Mouse (Mus musculus) heart, embryonic 16.5 days (tissue): ENCODE results near the gene Jph3. TPM values are rescaled to one million over a fixed set of nuclear protein-coding genes. Genes with fewer than 3 reads are reported as not detected.
A peak's percentile ranks its signal among the peaks of the same experiment; 100 is the strongest.

Experiments
- ATAC-seq: fragments of 200-750 bp; cut with Nextera tagmentation; replicated peaks from 2 replicates; pipeline ENCODE4 v1.8.0; 2017; ENCODE audit warnings: moderate number of reproducible peaks; ENCODE audit not compliant: insufficient read depth, low FRiP score; ENCODE audit errors: extremely low read depth
- H3K27ac ChIP-seq: fragments of 300-500 bp; sonication (generic); 2 replicates; pipeline ENCODE4 v1.5.1; 2014; ENCODE audit warnings: mild to moderate bottlenecking, low read length, control low read depth, moderate library complexity
- H3K27me3 ChIP-seq: fragments of 300-500 bp; sonication (generic); 2 replicates; pipeline ENCODE4 v1.6.1; 2014; ENCODE audit warnings: low read length, mixed read lengths; ENCODE audit not compliant: control insufficient read depth, insufficient read depth
- H3K36me3 ChIP-seq: fragments of 300-500 bp; sonication (generic); 2 replicates; pipeline ENCODE4 v1.6.1; 2014; ENCODE audit not compliant: control insufficient read depth, insufficient read depth
- H3K4me1 ChIP-seq: fragments of 300-500 bp; sonication (generic); 2 replicates; pipeline ENCODE4 v1.6.1; 2014; ENCODE audit warnings: low read length, mixed read lengths; ENCODE audit not compliant: control insufficient read depth, insufficient read depth
- H3K4me2 ChIP-seq: fragments of 300-500 bp; sonication (generic); 2 replicates; pipeline ENCODE4 v1.6.1; 2014; ENCODE audit warnings: low read depth, mild to moderate bottlenecking, control low read depth, low read length
- H3K4me3 ChIP-seq: fragments of 300-500 bp; sonication (generic); 2 replicates; pipeline ENCODE4 v1.5.1; 2014; ENCODE audit warnings: mild to moderate bottlenecking, control low read depth, low read length
- H3K9ac ChIP-seq: fragments of 300-500 bp; sonication (generic); 2 replicates; pipeline ENCODE4 v1.6.1; 2014; ENCODE audit warnings: low read length, control low read depth
- H3K9me3 ChIP-seq: fragments of 300-500 bp; sonication (generic); replicated peaks from 2 replicates; pipeline ENCODE4 v1.6.1; 2016; ENCODE audit warnings: low read length; ENCODE audit not compliant: control insufficient read depth
- WGBS: fragments of 180-500 bp; shearing (Covaris S2); extraction: QIAGEN DNeasy Blood & Tissue Kit; methylation state at CpG from one replicate; pipeline ENCODE4 v1.1.7; 2014; 5-methylcytosine and 5-hydroxymethylcytosine counted together
- polyA plus RNA-seq: library from polyadenylated mRNA; unstranded; fragments of >200 nt; fragmentation: Nextera tagmentation; extraction: Ambion mirVana; gene quantifications from 2 replicates; pipeline ENCODE4 v1.2.1, GENCODE M21; 2015

Jph3 gene
- polyA plus RNA-seq, 1 experiment from 2014 or later, result 0.21 TPM

- Histone ChIP-seq H3K4me1 (peaks cover 18% of the 10 kb centered on the region), H3K9ac (peak overlapping the region; percentile 68), H3K36me3 (no peaks in the 10 kb centered on the region), H3K27ac (peak overlapping the region; percentile 94), H3K27me3 (no peaks in the 10 kb centered on the region), H3K9me3 (no peaks in the 10 kb centered on the region), H3K4me3 (no peak overlapping the region), H3K4me2 (peak overlapping the region; percentile 43)
- WGBS, result 26% methylated on average over 10 of the region's 10 CpGs
- peak; percentile 95 for ATAC-seq
Observed at GRCm38 (mm10) chr8:121786542-121786941, 57.1 kb downstream of the Jph3 start.

DNA sequence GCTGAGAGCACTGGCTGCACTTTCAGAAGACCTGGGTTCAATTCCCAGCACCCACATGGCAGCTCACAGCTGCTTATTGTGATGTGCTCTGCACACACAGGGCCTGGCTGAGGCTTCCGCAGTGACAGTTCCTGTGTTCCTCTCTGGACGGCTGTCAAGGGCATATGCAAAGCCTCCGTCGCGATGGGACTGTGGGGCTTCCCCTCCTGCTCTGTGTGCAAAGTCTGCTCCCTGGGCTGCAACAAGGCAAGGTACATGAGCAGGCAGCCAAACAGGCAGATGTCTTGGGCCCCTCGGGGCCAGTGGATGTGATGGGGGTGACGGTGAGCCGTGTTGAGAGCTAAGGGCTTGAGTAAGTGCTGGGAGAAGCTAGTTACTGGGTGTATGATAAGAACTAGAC, 59.4 kb downstream of the Jph3 start:
- Histone ChIP-seq H3K4me3 (no peak overlapping the region), H3K4me2 (no peak overlapping the region), H3K4me1 (peaks cover 26% of the 10 kb centered on the region), H3K9ac (no peak overlapping the region), H3K27me3 (no peaks in the 10 kb centered on the region), H3K9me3 (no peaks in the 10 kb centered on the region), H3K27ac (no peak overlapping the region), H3K36me3 (no peaks in the 10 kb centered on the region)
- ATAC-seq, result no peak
- 67% methylated on average over 8 of the region's 8 CpGs for WGBS

DNA sequence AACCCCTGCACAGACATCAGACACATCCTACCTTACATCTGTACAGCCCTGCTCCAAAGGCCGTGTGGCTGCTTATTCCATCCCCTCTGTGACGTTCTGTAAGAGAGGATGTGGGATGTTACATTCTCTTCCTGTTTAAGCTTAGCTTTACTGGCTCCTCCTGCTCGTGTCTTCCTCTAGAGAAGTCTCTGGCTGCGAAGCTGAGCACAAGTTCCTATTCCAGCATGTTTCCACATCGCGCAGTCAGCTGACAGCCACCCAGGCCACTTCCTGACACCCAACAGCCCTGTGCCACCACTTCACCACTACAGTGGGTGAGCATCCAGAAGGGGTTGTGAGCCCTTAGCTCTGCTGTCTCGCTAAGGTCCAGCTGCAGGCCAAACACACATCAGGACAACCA, 62.7 kb downstream of the Jph3 start:
- 61% methylated on average over 7 of the region's 7 CpGs for WGBS
- Histone ChIP-seq H3K4me3 (no peak overlapping the region), H3K4me1 (peaks cover 10% of the 10 kb centered on the region; the same call in 1 of the 2 replicates), H3K9me3 (no peaks in the 10 kb centered on the region), H3K4me2 (no peak overlapping the region), H3K36me3 (peaks cover 2% of the 10 kb centered on the region; the same call in 1 of the 2 replicates), H3K27ac (peak overlapping the region; percentile 20; the same call in 1 of the 2 replicates), H3K27me3 (no peaks in the 10 kb centered on the region), H3K9ac (no peak overlapping the region)
- no peak for ATAC-seq

- Histone ChIP-seq H3K9ac (no peak overlapping the region), H3K27ac (peak overlapping the region; percentile 20; the same call in 1 of the 2 replicates), H3K9me3 (no peaks in the 10 kb centered on the region), H3K4me1 (peaks cover 11% of the 10 kb centered on the region), H3K4me2 (no peak overlapping the region), H3K36me3 (peaks cover 2% of the 10 kb centered on the region; the same call in 1 of the 2 replicates), H3K27me3 (no peaks in the 10 kb centered on the region), H3K4me3 (no peak overlapping the region)
- 0 out of 2 replicates have a peak, but pooled peaks have one; percentile 46 for ATAC-seq
- 47% methylated on average over 4 of the region's 4 CpGs for WGBS
Observed at GRCm38 (mm10) chr8:121792627-121793026, 63.2 kb downstream of the Jph3 start.

DNA sequence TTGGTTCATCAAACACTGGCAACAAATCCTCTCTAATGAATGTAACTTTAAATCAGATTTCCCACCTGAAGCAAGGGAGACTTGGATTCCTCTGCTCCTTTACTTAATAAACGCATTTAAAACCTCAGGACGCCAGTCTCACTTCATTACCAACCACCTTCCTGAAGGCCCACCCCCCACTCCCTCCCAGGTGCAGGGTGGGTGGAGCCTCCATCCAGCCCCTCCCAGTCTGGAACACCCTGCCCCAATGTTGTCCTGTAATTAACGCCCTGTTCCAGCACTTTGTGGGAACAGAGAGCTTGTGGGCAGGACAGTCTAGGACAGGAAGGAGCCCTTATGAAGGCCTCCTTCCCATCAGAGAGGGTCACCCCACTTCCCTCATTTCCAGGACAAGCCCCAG, 64.7 kb downstream of the Jph3 start:
- H3K27me3 ChIP-seq, result no peaks in the 10 kb centered on the region
- no peak overlapping the region for H3K4me3 ChIP-seq
- H3K9me3 ChIP-seq, result no peaks in the 10 kb centered on the region
- peaks cover 5% of the 10 kb centered on the region; the same call in 1 of the 2 replicates for H3K36me3 ChIP-seq
- ATAC-seq, result no peak
- no peak overlapping the region for H3K4me2 ChIP-seq
- peaks cover 22% of the 10 kb centered on the region for H3K4me1 ChIP-seq
- H3K9ac ChIP-seq, result no peak overlapping the region
- no peak overlapping the region for H3K27ac ChIP-seq
- 42% methylated on average over 3 of the region's 3 CpGs for WGBS

DNA sequence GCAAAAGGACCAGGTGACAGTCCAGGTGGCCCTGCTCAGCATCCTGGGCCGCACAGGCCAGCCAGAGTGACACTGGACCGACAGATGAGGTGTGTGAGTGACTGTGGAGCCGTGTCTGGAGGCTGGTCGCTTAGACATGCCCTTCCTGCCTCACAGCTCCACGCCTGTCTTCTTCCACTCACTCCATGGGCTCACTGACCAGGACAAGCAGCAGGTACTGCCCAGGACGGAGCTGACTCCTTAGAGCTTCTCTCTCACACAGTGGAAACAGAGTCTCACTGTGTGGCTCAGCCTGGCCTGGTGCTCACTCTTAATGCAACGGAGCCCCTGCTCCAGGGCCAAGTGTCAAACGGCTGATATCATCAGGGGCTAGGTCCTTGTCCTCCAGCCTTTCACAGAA, 66.0 kb downstream of the Jph3 start:
- no peak overlapping the region for H3K4me2 ChIP-seq
- H3K9me3 ChIP-seq, result no peaks in the 10 kb centered on the region
- 90% methylated on average over 8 of the region's 8 CpGs for WGBS
- no peak for ATAC-seq
- H3K36me3 ChIP-seq, result peaks cover 5% of the 10 kb centered on the region; the same call in 1 of the 2 replicates
- H3K9ac ChIP-seq, result no peak overlapping the region
- H3K27me3 ChIP-seq, result no peaks in the 10 kb centered on the region
- H3K4me3 ChIP-seq, result no peak overlapping the region
- no peak overlapping the region for H3K27ac ChIP-seq
- peaks cover 26% of the 10 kb centered on the region for H3K4me1 ChIP-seq

DNA sequence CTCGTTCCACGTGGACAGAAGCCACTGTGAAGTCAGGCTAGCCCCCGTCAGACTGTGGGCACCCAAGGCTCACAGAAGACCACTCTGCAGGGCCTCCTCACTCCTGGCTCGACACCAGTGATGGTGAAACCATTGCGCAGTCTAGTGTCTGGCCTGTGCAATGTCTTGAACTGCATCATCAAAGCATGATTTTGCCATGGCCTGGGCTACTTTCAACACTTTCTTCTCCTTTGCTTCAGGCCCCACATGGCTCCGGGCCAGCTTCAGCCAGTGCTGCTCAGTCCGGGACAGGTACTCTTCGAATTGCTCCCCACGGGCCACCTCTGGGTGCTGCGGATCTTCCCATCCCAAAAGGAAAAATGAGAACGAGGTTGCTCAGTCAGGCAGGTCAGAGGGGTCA, 67.0 kb downstream of the Jph3 start:
- Histone ChIP-seq H3K4me2 (no peak overlapping the region), H3K36me3 (peaks cover 7% of the 10 kb centered on the region; the same call in 1 of the 2 replicates)
- WGBS, result 91% methylated on average over 11 of the region's 11 CpGs

GRCm38 (mm10) chr8:121798401-121798800, 69.0 kb downstream of the Jph3 start:
- WGBS, result 48% methylated on average over 6 of the region's 6 CpGs
- H3K9me3 ChIP-seq, result no peaks in the 10 kb centered on the region
- H3K4me3 ChIP-seq, result no peak overlapping the region
- ATAC-seq, result no peak
- no peak overlapping the region for H3K4me2 ChIP-seq
- H3K36me3 ChIP-seq, result peaks cover 7% of the 10 kb centered on the region; the same call in 1 of the 2 replicates
- no peak overlapping the region for H3K9ac ChIP-seq
- no peaks in the 10 kb centered on the region for H3K27me3 ChIP-seq
- peaks cover 25% of the 10 kb centered on the region for H3K4me1 ChIP-seq
- no peak overlapping the region for H3K27ac ChIP-seq

More for the DNA sequence above, 67.0 kb downstream of the Jph3 start:
- Histone ChIP-seq H3K4me1 (peaks cover 32% of the 10 kb centered on the region), H3K27ac (no peak overlapping the region), H3K9me3 (no peaks in the 10 kb centered on the region), H3K27me3 (no peaks in the 10 kb centered on the region), H3K4me3 (no peak overlapping the region), H3K9ac (no peak overlapping the region)
- no peak for ATAC-seq

DNA sequence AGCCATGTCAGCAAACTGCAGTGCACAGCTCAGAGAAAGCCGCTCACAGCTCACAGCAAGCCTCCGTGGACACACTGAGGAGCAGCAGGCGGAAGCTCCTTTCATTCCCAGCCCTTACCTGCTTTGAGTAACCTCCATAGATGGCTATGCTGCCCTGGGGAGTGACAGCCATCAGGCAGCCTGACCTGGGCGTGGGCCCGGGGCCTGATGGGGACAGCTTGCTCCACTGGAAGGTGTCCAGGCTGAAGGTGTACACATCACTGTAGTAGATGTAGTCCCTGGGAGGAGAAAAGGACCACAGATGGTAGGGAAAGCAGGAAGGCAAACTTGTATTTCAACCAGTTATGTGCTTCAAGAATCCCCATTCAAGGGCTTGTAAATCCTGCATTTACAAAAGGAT, 75.4 kb downstream of the Jph3 start:
- Histone ChIP-seq H3K4me1 (peaks cover 12% of the 10 kb centered on the region), H3K9ac (no peak overlapping the region), H3K4me3 (no peak overlapping the region), H3K27ac (no peak overlapping the region), H3K36me3 (peaks cover 23% of the 10 kb centered on the region), H3K4me2 (no peak overlapping the region), H3K27me3 (no peaks in the 10 kb centered on the region), H3K9me3 (no peaks in the 10 kb centered on the region)
- 93% methylated on average over 5 of the region's 5 CpGs for WGBS
- ATAC-seq, result no peak
